Mouse (Mus musculus) CH12.LX (cell line): ENCODE data around the gene Dnajb1. TPM values are rescaled to one million over a fixed set of nuclear protein-coding genes. Genes with fewer than 3 reads are reported as not detected.
"Not testable (repeated sequence)": the region's sequence is repeated elsewhere in the genome, so short reads cannot be mapped to it uniquely, and the experiment has no call there.

ENCODE experiments used
- DNase-seq: peaks from one replicate; pipeline ENCODE4 v3.0.0-alpha.2; 2013; ENCODE audit errors: extremely low read depth
- H3K27ac ChIP-seq: 2 replicates; pipeline ENCODE4 v1.5.1; 2012; ENCODE audit warnings: low read depth, mild to moderate bottlenecking, control low read depth, moderate library complexity; ENCODE audit not compliant: insufficient read depth
- H3K27me3 ChIP-seq: replicated peaks from 2 replicates; pipeline ENCODE3; 2012; ENCODE audit warnings: inconsistent platforms
- H3K36me3 ChIP-seq, 2 experiments: replicated peaks in 1 of 2; 2 replicates each; pipeline versions ENCODE3 to v1.6.1; 2012; ENCODE audit warnings: inconsistent platforms in 1 of 2, low read length in 1 of 2, mild to moderate bottlenecking in 1 of 2, mixed read lengths in 1 of 2, moderate library complexity in 1 of 2; ENCODE audit not compliant: control insufficient read depth in 1 of 2, insufficient read depth in 1 of 2
- H3K4me1 ChIP-seq, 2 experiments: 2 replicates each; pipeline ENCODE4 v1.6.1; 2012; ENCODE audit warnings: inconsistent platforms in 1 of 2, moderate library complexity in 1 of 2; ENCODE audit not compliant: insufficient read depth in 2 of 2, control insufficient read depth in 1 of 2
- H3K4me2 ChIP-seq: 2 replicates; pipeline ENCODE4 v1.6.1; 2012; ENCODE audit warnings: low read depth, mild to moderate bottlenecking, control low read depth; ENCODE audit not compliant: poor library complexity, insufficient read depth, severe bottlenecking
- H3K4me3 ChIP-seq, 3 experiments: fragments of 150-350 bp in 1 of 3; sonication (generic) in 1 of 3; replicated peaks in 1 of 3; 2 replicates each; pipeline versions ENCODE3 to v1.5.1; 2011 to 2012; ENCODE audit warnings: low read depth in 2 of 3, low read length in 2 of 3, mild to moderate bottlenecking in 2 of 3, moderate library complexity in 2 of 3, control low read depth in 1 of 3, improper control_type of control experiment in 1 of 3, inconsistent platforms in 1 of 3, mixed read lengths in 1 of 3; ENCODE audit not compliant: poor library complexity in 1 of 3
- H3K79me2 ChIP-seq: replicated peaks from 2 replicates; pipeline ENCODE4 v1.6.1; 2012; ENCODE audit warnings: mild to moderate bottlenecking, moderate library complexity; ENCODE audit not compliant: control insufficient read depth, poor library complexity, insufficient read depth, severe bottlenecking; ENCODE audit errors: extremely low read depth
- H3K9ac ChIP-seq: 2 replicates; pipeline ENCODE4 v1.6.1; 2012; ENCODE audit warnings: low read depth, mild to moderate bottlenecking, control low read depth, moderate library complexity; ENCODE audit not compliant: insufficient read depth
- H3K9me3 ChIP-seq: replicated peaks from 2 replicates; pipeline ENCODE3; 2012; ENCODE audit warnings: low read length, inconsistent platforms, mixed read lengths
- ELF1 ChIP-seq: IDR thresholded peaks from 2 replicates; pipeline ENCODE4 v1.6.1; 2014; ENCODE audit warnings: low read depth, mild to moderate bottlenecking, inconsistent platforms, low read length, improper control_type of control experiment
- EP300 ChIP-seq: IDR thresholded peaks from 2 replicates; pipeline ENCODE4 v1.6.1; 2011; ENCODE audit warnings: low read length, improper control_type of control experiment
- ETS1 ChIP-seq: conservative IDR thresholded peaks from 2 replicates; pipeline ENCODE4 v1.6.1; 2012; ENCODE audit warnings: low read depth, mild to moderate bottlenecking, inconsistent platforms, low read length, improper control_type of control experiment, moderate library complexity
- MAX ChIP-seq: IDR thresholded peaks from 2 replicates; pipeline ENCODE4 v1.6.1; 2011; ENCODE audit warnings: low read length, improper control_type of control experiment
- MAZ ChIP-seq: IDR thresholded peaks from 2 replicates; pipeline ENCODE4 v1.6.1; 2012; ENCODE audit warnings: low read depth, mild to moderate bottlenecking, inconsistent platforms, low read length, improper control_type of control experiment, moderate library complexity
- NELFE ChIP-seq: IDR thresholded peaks from 2 replicates; pipeline ENCODE4 v1.6.1; 2011; ENCODE audit warnings: low read depth, low read length, improper control_type of control experiment
- NRF1 ChIP-seq: IDR thresholded peaks from 2 replicates; pipeline ENCODE4 v1.6.1; 2014; ENCODE audit warnings: low read depth, mild to moderate bottlenecking, inconsistent platforms, low read length, improper control_type of control experiment, moderate library complexity
- PAX5 ChIP-seq: IDR thresholded peaks from 2 replicates; pipeline ENCODE4 v1.6.1; 2012; ENCODE audit warnings: low read length, inconsistent platforms, mixed read lengths
- POLR2A ChIP-seq: IDR thresholded peaks from 2 replicates; pipeline ENCODE4 v1.6.1; 2011; ENCODE audit warnings: low read depth, mild to moderate bottlenecking, improper control_type of control experiment, low read length
- RCOR1 ChIP-seq: conservative IDR thresholded peaks from 2 replicates; pipeline ENCODE4 v1.6.1; 2012; ENCODE audit warnings: low read depth, mild to moderate bottlenecking, inconsistent platforms, low read length, improper control_type of control experiment
- SMC3 ChIP-seq: IDR thresholded peaks from 2 replicates; pipeline ENCODE4 v1.6.1; 2011; ENCODE audit warnings: low read depth, low read length, improper control_type of control experiment
- TBP ChIP-seq: conservative IDR thresholded peaks from 2 replicates; pipeline ENCODE4 v1.6.1; 2011; ENCODE audit warnings: low read depth, low read length, improper control_type of control experiment
- UBTF ChIP-seq: IDR thresholded peaks from 2 replicates; pipeline ENCODE4 v1.6.1; 2012; ENCODE audit warnings: low read depth, mild to moderate bottlenecking, inconsistent platforms, low read length, improper control_type of control experiment, moderate library complexity
- USF1 ChIP-seq: IDR thresholded peaks from 2 replicates; pipeline ENCODE4 v1.6.1; 2014; ENCODE audit warnings: low read depth, mild to moderate bottlenecking, inconsistent platforms, low read length, improper control_type of control experiment
- USF2 ChIP-seq: conservative IDR thresholded peaks from 2 replicates; pipeline ENCODE4 v1.6.1; 2011; ENCODE audit warnings: low read depth, low read length, improper control_type of control experiment
- dilution Hi-C: fragments of 300-500 bp; cut with MboI; formaldehyde crosslinking; loops from 2 replicates; pipeline ENCODE4 v1.14.3; 2020; ENCODE audit warnings: low sequenced_read_pairs; ENCODE audit not compliant: extremely low pct_unique_long_range_greater_than_20kb, extremely low pct_ligation_motif_present
- in situ Hi-C: fragments of 300-500 bp; cut with MboI; formaldehyde crosslinking; loops from 3 replicates; pipeline ENCODE4 v1.14.3; 2019; ENCODE audit warnings: low sequenced_read_pairs, low pct_ligation_motif_present, low pct_unique_long_range_greater_than_20kb, mixed read lengths
- polyA plus RNA-seq: library from polyadenylated mRNA; unstranded; fragments of >175 nt; gene quantifications from 2 replicates; pipeline ENCODE4 v1.2.1, GENCODE M21; 2012; ENCODE audit warnings: low read depth; ENCODE audit not compliant: insufficient read length
- total RNA-seq, 2 experiments: library from RNA; depleted of rRNA; stranded (reverse); fragments of 300-350 nt in 1 of 2; fragments of >200 nt in 1 of 2; gene quantifications; 2 replicates each; pipeline ENCODE4 v1.2.3; 2012 to 2014

Dnajb1 gene
- total and polyA plus RNA-seq, 3 experiments, result 24.9 to 30.9 (median 30.7) TPM

GRCm38 (mm10) chr8:83569165-83569564 lies 38.8 kb upstream of the Dnajb1 start:
- TF ChIP-seq NRF1, result no peak
- no peak for TF ChIP-seq USF2
- TF ChIP-seq ETS1, result no peak
- TF ChIP-seq MAZ, result no peak
- TF ChIP-seq PAX5, result no peak
- TF ChIP-seq SMC3, result no peak
- no peak for TF ChIP-seq RCOR1
- TF ChIP-seq ELF1, result no peak
- TF ChIP-seq UBTF, result no peak
- no peak for TF ChIP-seq TBP
- TF ChIP-seq NELFE, result no peak
- no peak for TF ChIP-seq MAX
- TF ChIP-seq USF1, result no peak
- DNase-seq, result no peak
- in situ Hi-C loops (no loop called here), dilution Hi-C loops (no loop called here)
- Histone ChIP-seq H3K4me1 (peaks cover 21 to 59% of the 10 kb centered on the region in 2 experiments), H3K4me2 (no peak overlapping the region), H3K36me3 (peaks cover 27 to 46% of the 10 kb centered on the region in 2 experiments), H3K9ac (no peak overlapping the region), H3K4me3 (no peak overlapping the region), H3K79me2 (peaks cover 27% of the 10 kb centered on the region), H3K27ac (no peak overlapping the region), H3K9me3 (no peaks in the 10 kb centered on the region), H3K27me3 (no peaks in the 10 kb centered on the region)

DNA sequence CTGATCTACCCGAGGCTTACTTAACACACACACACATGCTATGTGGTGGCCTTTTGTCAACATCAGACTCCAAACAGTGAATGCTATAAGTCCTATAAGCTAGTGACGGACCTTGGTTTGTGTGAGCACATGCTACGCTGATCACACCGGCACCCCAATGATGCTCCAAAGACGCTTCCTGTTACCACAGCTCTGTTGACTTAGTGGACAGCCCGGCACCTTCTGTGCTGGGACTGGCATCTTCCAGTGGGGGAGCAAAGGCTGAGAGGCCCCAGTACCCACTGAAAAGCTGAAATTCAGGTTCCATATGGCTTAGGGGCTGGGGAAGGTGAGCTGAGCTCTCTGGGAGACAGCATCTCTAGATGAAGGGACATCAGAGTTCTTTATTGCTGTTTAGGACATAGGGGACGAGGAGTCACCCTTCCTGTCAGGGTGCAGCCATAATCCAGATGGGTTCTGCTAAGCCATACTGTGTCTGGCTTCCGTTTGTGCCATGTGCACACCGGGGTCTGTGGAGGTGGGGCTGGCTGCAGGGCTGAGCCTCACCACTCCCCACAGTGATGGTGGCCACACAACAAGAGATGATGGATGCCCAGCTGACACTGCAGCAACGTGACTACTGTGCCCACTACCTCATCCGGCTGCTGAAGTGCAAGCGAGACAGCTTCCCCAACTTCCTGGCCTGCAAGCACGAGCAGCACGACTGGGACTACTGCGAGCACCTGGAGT lies 37.6 kb upstream of the Dnajb1 start:
- Histone ChIP-seq H3K4me3 (no peak overlapping the region), H3K4me2 (no peak overlapping the region), H3K36me3 (peaks cover 27 to 58% of the 10 kb centered on the region in 2 experiments), H3K27ac (no peak overlapping the region), H3K9me3 (no peaks in the 10 kb centered on the region), H3K27me3 (no peaks in the 10 kb centered on the region), H3K4me1 (peaks cover 33 to 71% of the 10 kb centered on the region in 2 experiments), H3K9ac (no peak overlapping the region), H3K79me2 (peaks cover 30% of the 10 kb centered on the region)
- TF ChIP-seq POLR2A (no peak), RCOR1 (no peak), MAX (no peak), ELF1 (no peak), EP300 (no peak)
- in situ Hi-C loops, result no loop called here
- DNase-seq, result no peak
- dilution Hi-C loops, result no loop called here

- in situ Hi-C loops, H3K4me3 ChIP-seq, H3K9ac ChIP-seq, dilution Hi-C loops, H3K27ac ChIP-seq, H3K4me2 ChIP-seq, H3K9me3 ChIP-seq, DNase-seq, H3K27me3 ChIP-seq: not testable (repeated sequence)
- Histone ChIP-seq H3K36me3 (peaks cover 27 to 63% of the 10 kb centered on the region in 2 experiments), H3K4me1 (peaks cover 37 to 72% of the 10 kb centered on the region in 2 experiments), H3K79me2 (peaks cover 30% of the 10 kb centered on the region)
Observed at GRCm38 (mm10) chr8:83571001-83571340, 37.0 kb upstream of the Dnajb1 start.
